Mouse (Mus musculus): ENCODE data around the gene Skint7. TPM values are rescaled to one million over a fixed set of nuclear protein-coding genes. Genes with fewer than 3 reads are reported as not detected.

Gene Skint7
- not detected in 2 replicates for polyA plus RNA-seq (2015; fragmentation: Nextera tagmentation; extraction: Ambion mirVana)

DNA sequence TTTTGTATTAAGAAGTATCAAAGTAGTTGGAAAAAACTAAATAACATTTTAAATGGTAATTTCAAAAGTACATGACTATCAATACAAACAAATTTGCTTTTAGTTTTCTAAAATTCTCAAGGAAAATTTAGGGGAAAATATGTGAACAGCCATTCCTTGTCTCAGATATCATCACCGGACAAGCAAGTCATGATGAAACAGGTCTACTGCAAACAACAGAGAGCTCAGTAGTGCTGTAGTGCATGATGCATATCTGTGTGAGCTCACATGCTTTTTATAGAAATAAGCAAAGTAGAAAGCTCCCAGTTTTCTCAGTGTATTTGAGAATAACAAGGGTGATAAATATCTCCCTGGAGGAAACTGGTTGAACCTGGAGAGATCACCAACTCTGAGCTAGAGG, at the start of gene Skint7:
TSS of gene Skint7 (plus strand) at position 301 of the 400 bp plus-strand sequence.

DNA sequence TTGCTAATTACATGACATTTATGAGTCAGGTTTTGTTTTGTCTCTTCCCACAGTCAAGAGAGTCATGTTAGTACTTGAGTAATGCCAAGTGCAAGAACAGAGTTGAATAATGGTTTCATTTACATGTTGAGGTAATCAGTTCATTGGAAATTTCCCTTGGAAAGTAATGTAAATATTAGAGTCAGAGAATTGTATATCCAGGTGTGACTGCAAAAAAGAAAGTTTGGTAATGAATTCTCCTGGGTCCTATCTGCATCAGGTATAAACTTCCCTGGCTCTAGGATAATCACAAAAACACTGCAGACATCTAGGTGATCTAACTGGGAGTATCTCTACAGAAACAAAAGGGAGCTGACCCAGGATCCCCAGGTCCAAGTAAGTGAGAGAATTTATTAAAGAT, 33.2 kb downstream of the Skint7 start, which contains the start of gene Skint1:
TSS of gene Skint1 (plus strand) at position 301 of the 400 bp plus-strand sequence.

Other genes starting within 250 kb of the Skint7 start
- gene Slc5a9, start 70.0 kb upstream of the Skint7 start, polyA plus RNA-seq (2015; fragmentation: Nextera tagmentation; extraction: Ambion mirVana): not detected in 2 replicates
- gene Skint8, start 53.5 kb upstream of the Skint7 start, polyA plus RNA-seq (2015; fragmentation: Nextera tagmentation; extraction: Ambion mirVana): not detected in 2 replicates
- gene Skint1, start 33.3 kb downstream of the Skint7 start, polyA plus RNA-seq (2015; fragmentation: Nextera tagmentation; extraction: Ambion mirVana): not detected in 2 replicates
- gene Skint4, start 99.1 kb downstream of the Skint7 start, polyA plus RNA-seq (2015; fragmentation: Nextera tagmentation; extraction: Ambion mirVana): not detected in 2 replicates

Data from adrenal gland, postnatal 0 days (tissue).